Mouse (Mus musculus): Measurements from ENCODE around the gene Zfp865. TPM values are rescaled to one million over a fixed set of nuclear protein-coding genes. Genes with fewer than 3 reads are reported as not detected.

Zfp865 gene
- polyA plus RNA-seq, 1 experiment = 30.3 TPM

GRCm38 (mm10) chr7:5080815-5081214 is 60.6 kb downstream of the Zfp865 start:
- peaks cover 2% of the 10 kb centered on the region for H3K4me1 ChIP-seq (ENCODE audit: control insufficient read depth, insufficient read depth, low read length)
- H3K4me3 ChIP-seq (replicated peaks; ENCODE audit: insufficient read depth, low read depth, low read length) = peak overlapping the region; percentile 82
- H3K27ac ChIP-seq (ENCODE audit: insufficient read depth, low read length) = peak overlapping the region; percentile 77; the same call in 1 of the 2 replicates
- DNase-seq = no peak
- no peaks in the 10 kb centered on the region for H3K27me3 ChIP-seq (ENCODE audit: control insufficient read depth, insufficient read depth, low read length)
- TF ChIP-seq CTCF (IDR thresholded peaks at IDR 0.05; ENCODE audit: borderline replicate concordance, insufficient read depth, low read depth, low read length) = no peak
- no peak for TF ChIP-seq POLR2A (IDR thresholded peaks at IDR 0.05; ENCODE audit: borderline replicate concordance, insufficient read depth, low read length)
- WGBS = 8% methylated on average over 6 of the region's 6 CpGs

- 49% methylated on average over 6 of the region's 6 CpGs for WGBS
Observed at GRCm38 (mm10) chr7:5081241-5081640, 61.1 kb downstream of the Zfp865 start.

DNA sequence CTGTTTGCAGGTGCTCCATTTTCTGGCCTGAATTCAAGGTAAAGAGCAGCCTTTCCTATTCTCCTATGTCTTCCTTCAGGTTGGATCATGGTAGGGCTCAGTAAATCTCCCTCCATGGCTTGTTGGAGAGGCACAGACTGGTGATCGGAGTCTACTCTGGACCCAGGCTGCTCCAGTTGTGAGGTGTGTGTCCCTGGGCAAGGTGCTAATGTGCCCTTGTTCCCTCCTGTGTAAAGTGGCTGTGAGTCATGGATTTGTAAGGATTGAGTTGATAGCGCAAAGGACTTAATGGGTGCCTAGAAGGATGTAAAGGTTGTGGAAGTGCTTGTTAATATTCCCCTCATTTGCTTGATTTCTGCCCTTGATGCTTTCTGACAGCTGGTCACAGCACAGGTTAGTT is 61.8 kb downstream of the Zfp865 start:
- Histone ChIP-seq H3K4me1 (ENCODE audit: control insufficient read depth, insufficient read depth, low read length) (peaks cover 7% of the 10 kb centered on the region), H3K27ac (ENCODE audit: insufficient read depth, low read length) (no peak overlapping the region), H3K27me3 (ENCODE audit: control insufficient read depth, insufficient read depth, low read length) (no peaks in the 10 kb centered on the region), H3K4me3 (replicated peaks; ENCODE audit: insufficient read depth, low read depth, low read length) (no peak overlapping the region)
- TF ChIP-seq CTCF (IDR thresholded peaks at IDR 0.05; ENCODE audit: borderline replicate concordance, insufficient read depth, low read depth, low read length) = no peak
- 88% methylated on average over 2 of the region's 2 CpGs for WGBS
- DNase-seq = no peak

More at GRCm38 (mm10) chr7:5081241-5081640, 61.1 kb downstream of the Zfp865 start:
- Histone ChIP-seq H3K27ac (ENCODE audit: insufficient read depth, low read length) (no peak overlapping the region), H3K4me1 (ENCODE audit: control insufficient read depth, insufficient read depth, low read length) (peaks cover 6% of the 10 kb centered on the region), H3K27me3 (ENCODE audit: control insufficient read depth, insufficient read depth, low read length) (no peaks in the 10 kb centered on the region), H3K4me3 (replicated peaks; ENCODE audit: insufficient read depth, low read depth, low read length) (peak overlapping the region; percentile 24)
- no peak for DNase-seq
- no peak for TF ChIP-seq POLR2A (IDR thresholded peaks at IDR 0.05; ENCODE audit: borderline replicate concordance, insufficient read depth, low read length)
- no peak for TF ChIP-seq CTCF (IDR thresholded peaks at IDR 0.05; ENCODE audit: borderline replicate concordance, insufficient read depth, low read depth, low read length)

DNA sequence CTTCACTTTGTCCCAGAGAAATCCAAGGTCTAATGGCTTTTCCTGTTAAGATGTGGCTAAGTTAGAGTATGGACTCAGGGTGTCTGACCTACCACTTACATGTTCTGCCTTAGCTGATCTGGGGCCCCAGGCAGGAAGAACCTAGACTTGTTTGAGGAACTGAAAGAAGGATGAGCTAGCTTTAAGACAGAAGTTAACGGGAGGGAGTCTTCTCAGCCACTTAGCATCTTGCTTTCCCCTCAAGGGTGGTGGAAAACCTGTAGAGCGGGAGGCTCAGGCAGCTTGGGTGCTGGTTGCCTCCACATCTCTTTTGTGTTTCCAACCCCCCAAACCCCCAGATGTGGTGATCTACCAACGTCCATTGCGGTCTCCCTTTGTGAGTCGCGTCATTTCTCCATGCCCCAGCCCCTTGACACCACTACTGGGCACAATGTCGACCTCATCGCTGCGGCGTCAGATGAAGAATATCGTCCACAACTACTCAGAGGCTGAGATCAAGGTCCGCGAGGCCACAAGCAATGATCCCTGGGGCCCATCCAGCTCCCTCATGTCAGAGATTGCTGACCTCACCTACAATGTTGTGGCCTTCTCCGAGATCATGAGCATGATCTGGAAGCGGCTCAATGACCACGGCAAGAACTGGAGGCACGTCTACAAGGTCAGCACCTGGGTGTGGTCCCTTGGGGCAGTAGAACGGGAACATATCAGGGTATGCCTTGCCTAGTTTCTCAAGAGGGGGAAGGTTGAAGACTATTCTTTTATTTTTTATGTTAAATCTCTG is 63.3 kb downstream of the Zfp865 start:
- no peak for TF ChIP-seq CTCF (IDR thresholded peaks at IDR 0.05; ENCODE audit: borderline replicate concordance, insufficient read depth, low read depth, low read length)
- TF ChIP-seq POLR2A (IDR thresholded peaks at IDR 0.05; ENCODE audit: borderline replicate concordance, insufficient read depth, low read length) = no peak
- Histone ChIP-seq H3K27me3 (ENCODE audit: control insufficient read depth, insufficient read depth, low read length) (no peaks in the 10 kb centered on the region), H3K27ac (ENCODE audit: insufficient read depth, low read length) (no peak overlapping the region), H3K4me3 (replicated peaks; ENCODE audit: insufficient read depth, low read depth, low read length) (no peak overlapping the region), H3K4me1 (ENCODE audit: control insufficient read depth, insufficient read depth, low read length) (peaks cover 11% of the 10 kb centered on the region)
- 90% methylated on average over 18 of the region's 18 CpGs for WGBS
- DNase-seq = peak in 1 of 2 experiments; percentile 8

DNA sequence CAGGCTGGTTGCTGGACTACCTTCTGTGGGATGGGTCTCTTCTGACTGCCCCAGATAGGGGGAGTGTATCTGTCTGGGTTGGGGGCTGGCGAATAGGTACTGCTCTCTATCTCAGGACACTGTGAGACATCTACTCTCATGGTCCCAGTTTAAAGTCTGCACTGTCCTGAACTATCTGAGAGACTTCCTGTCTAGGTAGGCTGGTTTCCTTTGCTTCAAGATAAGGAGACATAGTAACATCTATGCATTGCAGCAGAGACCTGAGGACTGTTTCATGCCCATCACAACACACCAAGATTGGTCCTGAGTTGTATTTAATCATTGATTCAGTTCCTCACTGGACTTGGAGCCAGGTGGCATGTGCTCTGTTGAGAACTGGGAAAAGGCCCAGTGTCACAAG is 65.3 kb downstream of the Zfp865 start:
- TF ChIP-seq POLR2A (IDR thresholded peaks at IDR 0.05; ENCODE audit: borderline replicate concordance, insufficient read depth, low read length) = no peak
- TF ChIP-seq CTCF (IDR thresholded peaks at IDR 0.05; ENCODE audit: borderline replicate concordance, insufficient read depth, low read depth, low read length) = no peak
- Histone ChIP-seq H3K27me3 (ENCODE audit: control insufficient read depth, insufficient read depth, low read length) (no peaks in the 10 kb centered on the region), H3K27ac (ENCODE audit: insufficient read depth, low read length) (no peak overlapping the region), H3K4me1 (ENCODE audit: control insufficient read depth, insufficient read depth, low read length) (peaks cover 13% of the 10 kb centered on the region), H3K4me3 (replicated peaks; ENCODE audit: insufficient read depth, low read depth, low read length) (no peak overlapping the region)
- 100% methylated on average over 1 of the region's 1 CpGs for WGBS
- DNase-seq = peak in 1 of 2 experiments; percentile 9

Other genes starting within 250 kb of the Zfp865 start
- not detected in 2 replicates for gene Fam71e2, start 249.1 kb upstream of the Zfp865 start, polyA plus RNA-seq (2012; rRNA removed)
- gene Il11, start 237.5 kb upstream of the Zfp865 start, polyA plus RNA-seq (2012; rRNA removed) = 1.2 TPM in 2 replicates
- not detected in 2 replicates for gene Tmem190, start 237.4 kb upstream of the Zfp865 start, polyA plus RNA-seq (2012; rRNA removed)
- gene Tmem238, start 230.7 kb upstream of the Zfp865 start, polyA plus RNA-seq (2012; rRNA removed) = 13.2 and 15.6 TPM in 2 replicates
- gene Rpl28, start 227.5 kb upstream of the Zfp865 start, polyA plus RNA-seq (2012; rRNA removed) = 268 and 296 TPM in 2 replicates
- 179 and 211 TPM in 2 replicates for gene Ube2s, start 207.8 kb upstream of the Zfp865 start, polyA plus RNA-seq (2012; rRNA removed)
- gene Shisa7, start 175.7 kb upstream of the Zfp865 start, polyA plus RNA-seq (2012; rRNA removed) = 21.0 and 22.7 TPM in 2 replicates
- 11.1 and 13.6 TPM in 2 replicates for gene Isoc2b, start 150.1 kb upstream of the Zfp865 start, polyA plus RNA-seq (2012; rRNA removed)
- 17.4 and 17.7 TPM in 2 replicates for gene Isoc2a, start 143.2 kb upstream of the Zfp865 start, polyA plus RNA-seq (2012; rRNA removed)
- 0.59 and 0.61 TPM in 2 replicates for gene Gm36210, start 113.9 kb upstream of the Zfp865 start, polyA plus RNA-seq (2012; rRNA removed)
- 9.8 and 10.4 TPM in 2 replicates for gene Zfp628, start 105.2 kb upstream of the Zfp865 start, polyA plus RNA-seq (2012; rRNA removed)
- gene Nat14, start 98.3 kb upstream of the Zfp865 start, polyA plus RNA-seq (2012; rRNA removed) = 33.5 and 37.5 TPM in 2 replicates
- 1.9 TPM in 2 replicates for gene Ssc5d, start 94.6 kb upstream of the Zfp865 start, polyA plus RNA-seq (2012; rRNA removed)
- gene Sbk2, start 56.0 kb upstream of the Zfp865 start, polyA plus RNA-seq (2012; rRNA removed) = 0.15 and 0.38 TPM in 2 replicates
- 2.6 TPM in 2 replicates for gene Sbk3, start 49.2 kb upstream of the Zfp865 start, polyA plus RNA-seq (2012; rRNA removed)
- 64.8 and 65.2 TPM in 2 replicates for gene Zfp579, start 24.2 kb upstream of the Zfp865 start, polyA plus RNA-seq (2012; rRNA removed)
- 14.4 and 14.9 TPM in 2 replicates for gene Zfp524, start 6.0 kb upstream of the Zfp865 start, polyA plus RNA-seq (2012; rRNA removed)
- gene Fiz1, start 5.7 kb upstream of the Zfp865 start, polyA plus RNA-seq (2012; rRNA removed) = 28.2 and 29.8 TPM in 2 replicates
- gene Gm44973, start 4.9 kb upstream of the Zfp865 start, polyA plus RNA-seq (2012; rRNA removed) = not detected in 2 replicates
- 42.4 and 46.7 TPM in 2 replicates for gene Ccdc106, start 177 bp downstream of the Zfp865 start, polyA plus RNA-seq (2012; rRNA removed)
- gene 4632433K11Rik, start 13.7 kb downstream of the Zfp865 start, polyA plus RNA-seq (2012; rRNA removed) = not detected in 2 replicates
- 8.4 and 9.6 TPM in 2 replicates for gene Zfp784, start 18.1 kb downstream of the Zfp865 start, polyA plus RNA-seq (2012; rRNA removed)
- gene Zfp580, start 31.2 kb downstream of the Zfp865 start, polyA plus RNA-seq (2012; rRNA removed) = 29.7 and 34.3 TPM in 2 replicates
- gene U2af2, start 41.8 kb downstream of the Zfp865 start, polyA plus RNA-seq (2012; rRNA removed) = 196 and 211 TPM in 2 replicates
- gene Epn1, start 59.9 kb downstream of the Zfp865 start, polyA plus RNA-seq (2012; rRNA removed) = 246 and 251 TPM in 2 replicates
- not detected in 2 replicates for gene Rfpl4, start 96.6 kb downstream of the Zfp865 start, polyA plus RNA-seq (2012; rRNA removed)
- gene Rasl2-9, start 105.6 kb downstream of the Zfp865 start, polyA plus RNA-seq (2012; rRNA removed) = 0.34 and 0.60 TPM in 2 replicates
- not detected in 2 replicates for gene Vmn1r55, start 129.3 kb downstream of the Zfp865 start, polyA plus RNA-seq (2012; rRNA removed)
- gene Vmn1r56, start 176.4 kb downstream of the Zfp865 start, polyA plus RNA-seq (2012; rRNA removed) = not detected in 2 replicates
- not detected in 2 replicates for gene Vmn1r57, start 198.1 kb downstream of the Zfp865 start, polyA plus RNA-seq (2012; rRNA removed)